ENCODE assay signal across 15 mouse cellular contexts in genomic region chr6:112516496-112516895, GRCm38 (mm10). TPM values are rescaled to one million over a fixed set of nuclear protein-coding genes. Genes with fewer than 3 reads are reported as not detected.
DNase-seq lines count a peak whose midpoint lies in the region; ATAC-seq lines count a peak whose summit lies in the region.
"Had no signal": no experiment of that assay in that cellular context is flagged by ENCODE, and none has a peak within 500 bp of the region (broad histone marks: within the 10 kb centered on the region; RNA-seq: fewer than 3 reads in every experiment).

No protein-coding gene starts in this region.

- H3K9ac ChIP-seq in kidney, embryonic 16.5 days (replicated peaks; ENCODE audit: low read length), result no peak overlapping the region
- H3K9ac ChIP-seq in embryonic facial prominence, embryonic 14.5 days (ENCODE audit: low read depth, low read length), result no peak overlapping the region
- no peak overlapping the region for H3K9ac ChIP-seq in neural tube, embryonic 14.5 days (replicated peaks; ENCODE audit: low read depth, low read length)
- H3K9ac ChIP-seq: hindbrain, embryonic 15.5 days; liver, embryonic 14.5 days had no signal

- WGBS in kidney, embryonic 16.5 days, result 4% methylated on average over 1 of the region's 1 CpGs
- WGBS in embryonic facial prominence, embryonic 14.5 days, result 9% methylated on average over 1 of the region's 1 CpGs
- 9% methylated on average over 1 of the region's 1 CpGs for WGBS in neural tube, embryonic 14.5 days

- no peaks in the 10 kb centered on the region for H3K36me3 ChIP-seq in kidney, embryonic 16.5 days (ENCODE audit: insufficient read depth, low read length)
- H3K36me3 ChIP-seq in embryonic facial prominence, embryonic 14.5 days (ENCODE audit: control insufficient read depth, insufficient read depth, low read length), result no peaks in the 10 kb centered on the region
- H3K36me3 ChIP-seq in neural tube, embryonic 14.5 days (ENCODE audit: control insufficient read depth, insufficient read depth, low read length), result no peaks in the 10 kb centered on the region
- H3K36me3 ChIP-seq: heart, embryonic 10.5 days; hindbrain, embryonic 15.5 days had no signal

- no peaks in the 10 kb centered on the region for H3K9me3 ChIP-seq in kidney, embryonic 16.5 days (ENCODE audit: low read length)
- H3K9me3 ChIP-seq in embryonic facial prominence, embryonic 14.5 days (ENCODE audit: control insufficient read depth, low read length), result no peaks in the 10 kb centered on the region
- no peaks in the 10 kb centered on the region for H3K9me3 ChIP-seq in neural tube, embryonic 14.5 days (ENCODE audit: control insufficient read depth, low read length)
- H3K9me3 ChIP-seq: heart, embryonic 10.5 days; hindbrain, embryonic 15.5 days had no signal

- ATAC-seq in kidney, embryonic 16.5 days (ENCODE audit: low FRiP score, low TSS enrichment), result peak; percentile 84
- peak; percentile 72; the same call in 1 of the 2 replicates for ATAC-seq in embryonic facial prominence, embryonic 14.5 days (ENCODE audit: low read depth)
- ATAC-seq in neural tube, embryonic 14.5 days (ENCODE audit: low read depth), result peak; percentile 65; the same call in 1 of the 2 replicates

- no peak for DNase-seq in kidney, postnatal 10 days
- peak; percentile 62 for DNase-seq in embryonic facial prominence, embryonic 14.5 days (ENCODE audit: low spot score)
- DNase-seq in mesoderm, embryonic 11.5 days (ENCODE audit: low read depth, low spot score), result peak; percentile 75
- DNase-seq in layer of hippocampus, adult 9-10 months (ENCODE audit: low spot score), result no peak
- no peak for DNase-seq in gastrocnemius, adult 18-20 months (ENCODE audit: low spot score)
- no peak for DNase-seq in layer of hippocampus, adult 18-20 months (ENCODE audit: low spot score in 2 of 2)
- DNase-seq: B cell, adult 2 months had no signal

- H3K4me2 ChIP-seq in kidney, embryonic 16.5 days (replicated peaks; ENCODE audit: low read depth, low read length), result no peak overlapping the region
- H3K4me2 ChIP-seq in embryonic facial prominence, embryonic 14.5 days (ENCODE audit: low read depth, low read length), result no peak overlapping the region
- no peak overlapping the region for H3K4me2 ChIP-seq in neural tube, embryonic 14.5 days (ENCODE audit: low read depth, low read length)
- H3K4me2 ChIP-seq: hindbrain, embryonic 15.5 days had no signal

- H3K4me3 ChIP-seq in kidney, embryonic 16.5 days (ENCODE audit: low read length), result no peak overlapping the region
- H3K4me3 ChIP-seq in embryonic facial prominence, embryonic 14.5 days (ENCODE audit: low read depth, low read length), result no peak overlapping the region
- no peak overlapping the region for H3K4me3 ChIP-seq in neural tube, embryonic 14.5 days (ENCODE audit: low read depth, low read length)
- H3K4me3 ChIP-seq: heart, embryonic 10.5 days; hindbrain, embryonic 15.5 days had no signal

- H3K27ac ChIP-seq in kidney, embryonic 16.5 days (ENCODE audit: low read length), result no peak overlapping the region
- H3K27ac ChIP-seq in embryonic facial prominence, embryonic 14.5 days (replicated peaks; ENCODE audit: low read depth, low read length), result no peak overlapping the region
- H3K27ac ChIP-seq in neural tube, embryonic 14.5 days (ENCODE audit: low read depth, low read length), result no peak overlapping the region
- H3K27ac ChIP-seq: heart, embryonic 10.5 days; hindbrain, embryonic 15.5 days; liver, embryonic 14.5 days; macrophage had no signal

- H3K4me1 ChIP-seq in kidney, embryonic 16.5 days (ENCODE audit: insufficient read depth, low read length), result peaks cover 9% of the 10 kb centered on the region; the same call in 1 of the 2 replicates
- no peaks in the 10 kb centered on the region for H3K4me1 ChIP-seq in embryonic facial prominence, embryonic 14.5 days (ENCODE audit: control insufficient read depth, insufficient read depth, low read length)
- no peaks in the 10 kb centered on the region for H3K4me1 ChIP-seq in neural tube, embryonic 14.5 days (ENCODE audit: control insufficient read depth, insufficient read depth, low read length)
- H3K4me1 ChIP-seq: heart, embryonic 10.5 days had no signal

- no peaks in the 10 kb centered on the region for H3K27me3 ChIP-seq in kidney, embryonic 16.5 days (ENCODE audit: insufficient read depth, low read length)
- H3K27me3 ChIP-seq in embryonic facial prominence, embryonic 14.5 days (replicated peaks; ENCODE audit: control insufficient read depth, insufficient read depth, low read length), result no peaks in the 10 kb centered on the region
- H3K27me3 ChIP-seq in neural tube, embryonic 14.5 days (ENCODE audit: control insufficient read depth, insufficient read depth, low read length), result 0 out of 2 replicates have a peak, but pooled peaks cover 5% of the 10 kb centered on the region

RNA-seq across cellular contexts. Expression of gene Oxtr, which starts 26.8 kb away (rescaled TPM):
- 6.4 and 7.2 TPM in 2 replicates for polyA plus RNA-seq in kidney, embryonic 16.5 days (2015; fragmentation: Nextera tagmentation; extraction: Ambion mirVana)
- 0.84 and 0.99 TPM in 2 replicates for polyA plus RNA-seq in embryonic facial prominence, embryonic 14.5 days (2014; fragmentation: Nextera tagmentation; extraction: Ambion mirVana)
- 1.4 and 1.9 TPM in 2 replicates for polyA plus RNA-seq in neural tube, embryonic 14.5 days (2014; fragmentation: Nextera tagmentation; extraction: Ambion mirVana)
- total RNA-seq in gastrocnemius, adult 18-20 months (2021), result 1 to 10 TPM in 1 of 2 experiments, under 1 TPM in 1; 0.09 to 1.2 TPM
- 1 to 10 TPM; 6.9 to 7.9 TPM for total RNA-seq in layer of hippocampus, adult 18-20 months (2021)
- total RNA-seq: neutrophil, adult 5-6 weeks had no signal
- polyA plus RNA-seq: macrophage had no signal

RNA-seq across cellular contexts. Expression of gene Cav3, which starts 57.2 kb away (rescaled TPM):
- polyA plus RNA-seq in kidney, embryonic 16.5 days (2015; fragmentation: Nextera tagmentation; extraction: Ambion mirVana), result 2.3 and 3.2 TPM in 2 replicates
- polyA plus RNA-seq in embryonic facial prominence, embryonic 14.5 days (2014; fragmentation: Nextera tagmentation; extraction: Ambion mirVana), result 42.9 and 64.7 TPM in 2 replicates
- polyA plus RNA-seq in neural tube, embryonic 14.5 days (2014; fragmentation: Nextera tagmentation; extraction: Ambion mirVana), result 0.29 TPM in 1 of 2 replicates, not detected in the other
- total RNA-seq in gastrocnemius, adult 18-20 months (2021), result 10 to 100 TPM; 47.8 to 52.7 TPM
- under 1 TPM; 0.86 to 0.92 TPM for total RNA-seq in layer of hippocampus, adult 18-20 months (2021)
- total RNA-seq: adrenal gland, adult 18-20 months; neutrophil, adult 5-6 weeks had no signal
- polyA plus RNA-seq: liver, embryonic 14.5 days; macrophage had no signal

Comparison
In these comparisons a context has a peak if more than half of its experiments do, and no peak if none do; other contexts are left out.
1. DNase-seq: peak in embryonic facial prominence, embryonic 14.5 days (single experiment) and mesoderm, embryonic 11.5 days (single experiment); none in kidney, postnatal 10 days (single experiment), layer of hippocampus, adult 9-10 months (single experiment), gastrocnemius, adult 18-20 months (single experiment) and layer of hippocampus, adult 18-20 months (0 of 2).
2. RNA of gene Cav3, which starts 57.2 kb away (polyA plus RNA-seq): 42.9 to 64.7 TPM in embryonic facial prominence, embryonic 14.5 days; 2.3 to 3.2 TPM in kidney, embryonic 16.5 days and 0.29 TPM in neural tube, embryonic 14.5 days; every median in the first group is over 10 times any median in the second.
3. Peak in every context shown above with its lines, with median percentiles within 50 percentile points of each other: ATAC-seq.